Mouse (Mus musculus) macrophage (primary cell): Measurements from ENCODE around the gene Smg5. TPM values are rescaled to one million over a fixed set of nuclear protein-coding genes. Genes with fewer than 3 reads are reported as not detected.

Experiments
- H3K27ac ChIP-seq: fragments of 350-480 bp; formaldehyde crosslinking; 2 replicates; pipeline ENCODE4 v1.9.0; 2021
- H3K36me3 ChIP-seq: fragments of 350-480 bp; formaldehyde crosslinking; 2 replicates; pipeline ENCODE4 v1.9.0; 2021; ENCODE audit errors: inconsistent target
- H3K4me3 ChIP-seq: fragments of 350-480 bp; formaldehyde crosslinking; 2 replicates; pipeline ENCODE4 v1.9.0; 2021; ENCODE audit errors: inconsistent target
- H3K79me2 ChIP-seq: fragments of 350-480 bp; formaldehyde crosslinking; 2 replicates; pipeline ENCODE4 v1.9.0; 2021; ENCODE audit errors: inconsistent target
- WGBS: methylation state at CpG from one replicate; pipeline ENCODE4 v1.1.7; 2026; ENCODE audit warnings: inconsistent platforms; ENCODE audit not compliant: missing documents; 5-methylcytosine and 5-hydroxymethylcytosine counted together
- polyA plus RNA-seq: library from polyadenylated mRNA; stranded (reverse); fragments of 250-400 nt; gene quantifications from 3 replicates; pipeline ENCODE4 v1.2.4, GENCODE M21; 2018; ENCODE audit warnings: inconsistent platforms

Smg5 gene
- polyA plus RNA-seq, 1 experiment from 2014 or later = 14.9 TPM

- WGBS = 12% methylated on average over 3 of the region's 3 CpGs
- Histone ChIP-seq H3K36me3 (no peaks in the 10 kb centered on the region), H3K27ac (peak overlapping the region; percentile 89), H3K79me2 (peaks cover 29% of the 10 kb centered on the region), H3K4me3 (peak overlapping the region; percentile 91)
Measured at GRCm38 (mm10) chr3:88334902-88335435, 1.1 kb upstream of the Smg5 start.

GRCm38 (mm10) chr3:88335436-88336053, 515 bp upstream of the Smg5 start:
- Histone ChIP-seq H3K36me3 (no peaks in the 10 kb centered on the region), H3K4me3 (peak overlapping the region; percentile 91), H3K79me2 (peaks cover 34% of the 10 kb centered on the region), H3K27ac (peak overlapping the region; percentile 89)
- WGBS = under 1% methylated on average over 27 of the region's 27 CpGs

DNA sequence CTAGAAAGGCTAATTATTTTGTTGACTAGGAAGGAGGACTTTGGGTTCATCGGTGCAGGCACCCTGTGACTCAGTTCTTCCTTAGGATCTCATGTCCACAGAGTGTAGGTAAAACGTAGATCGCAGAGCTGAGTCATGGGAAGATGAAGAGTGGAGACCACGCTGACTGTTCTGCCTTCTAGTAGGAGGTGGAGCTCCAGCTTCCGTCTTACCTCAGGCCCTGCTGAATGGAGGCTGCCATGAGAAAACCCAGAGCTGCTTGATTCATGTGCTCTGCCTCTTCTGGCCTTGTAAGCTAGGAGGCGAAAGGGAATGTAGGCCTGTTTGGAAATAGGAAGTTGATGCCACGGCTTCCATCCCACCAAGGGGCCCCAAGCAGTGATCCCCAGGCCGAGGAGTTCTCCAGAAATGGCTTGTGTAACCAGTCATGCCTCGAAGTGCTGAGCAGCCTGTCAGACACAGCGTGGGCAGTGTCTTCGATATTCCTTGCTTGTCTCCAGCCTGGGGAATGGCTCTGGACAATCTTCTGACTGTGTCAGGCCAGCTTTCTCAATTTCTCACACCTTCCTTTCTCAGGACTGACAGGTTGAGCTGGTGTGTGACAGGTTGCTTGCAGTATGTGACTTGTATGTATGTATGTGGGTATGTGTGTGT, 1.4 kb downstream of the Smg5 start:
- H3K4me3 ChIP-seq = peak overlapping the region; percentile 91
- H3K79me2 ChIP-seq = peaks cover 51% of the 10 kb centered on the region
- peaks cover 9% of the 10 kb centered on the region for H3K36me3 ChIP-seq
- 3% methylated on average over 11 of the region's 11 CpGs for WGBS
- H3K27ac ChIP-seq = peak overlapping the region; percentile 78

- Histone ChIP-seq H3K27ac (peak overlapping the region; percentile 78; the same call in 1 of the 2 replicates), H3K4me3 (no peak overlapping the region), H3K79me2 (peaks cover 51% of the 10 kb centered on the region), H3K36me3 (peaks cover 17% of the 10 kb centered on the region)
- WGBS = 50% methylated on average over 6 of the region's 7 CpGs
Measured at GRCm38 (mm10) chr3:88338316-88338715, 2.3 kb downstream of the Smg5 start.

GRCm38 (mm10) chr3:88339006-88339405, 2.9 kb downstream of the Smg5 start:
- Histone ChIP-seq H3K4me3 (no peak overlapping the region), H3K36me3 (peaks cover 24% of the 10 kb centered on the region), H3K79me2 (peaks cover 51% of the 10 kb centered on the region), H3K27ac (no peak overlapping the region)
- WGBS = 100% methylated on average over 3 of the region's 3 CpGs

GRCm38 (mm10) chr3:88350732-88351131, 14.7 kb downstream of the Smg5 start:
- H3K27ac ChIP-seq = no peak overlapping the region
- WGBS = 95% methylated on average over 13 of the region's 13 CpGs
- no peak overlapping the region for H3K4me3 ChIP-seq
- no peaks in the 10 kb centered on the region for H3K79me2 ChIP-seq
- H3K36me3 ChIP-seq = peaks cover 98% of the 10 kb centered on the region

DNA sequence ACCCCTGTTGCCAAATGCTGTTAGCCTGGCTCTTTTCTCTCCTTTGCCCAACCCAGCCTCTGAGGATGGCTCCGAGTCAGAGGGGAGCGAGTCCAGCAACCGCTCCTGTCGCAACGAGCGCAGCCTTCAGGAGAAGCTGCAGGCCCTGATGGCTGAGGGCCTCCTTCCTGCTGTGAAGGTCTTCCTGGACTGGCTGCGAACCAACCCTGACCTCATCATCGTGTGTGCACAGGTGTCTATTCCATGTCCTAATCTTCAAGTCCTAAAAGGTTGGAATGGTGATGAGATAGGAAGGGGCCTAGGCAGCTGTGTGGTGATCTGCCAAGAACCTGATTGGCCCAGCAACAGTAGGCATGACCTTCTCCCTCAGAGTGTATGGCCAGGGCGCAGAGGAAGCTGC, 16.8 kb downstream of the Smg5 start:
- H3K79me2 ChIP-seq = no peaks in the 10 kb centered on the region
- WGBS = 94% methylated on average over 6 of the region's 9 CpGs
- H3K27ac ChIP-seq = no peak overlapping the region
- H3K36me3 ChIP-seq = peaks cover 97% of the 10 kb centered on the region
- H3K4me3 ChIP-seq = no peak overlapping the region

DNA sequence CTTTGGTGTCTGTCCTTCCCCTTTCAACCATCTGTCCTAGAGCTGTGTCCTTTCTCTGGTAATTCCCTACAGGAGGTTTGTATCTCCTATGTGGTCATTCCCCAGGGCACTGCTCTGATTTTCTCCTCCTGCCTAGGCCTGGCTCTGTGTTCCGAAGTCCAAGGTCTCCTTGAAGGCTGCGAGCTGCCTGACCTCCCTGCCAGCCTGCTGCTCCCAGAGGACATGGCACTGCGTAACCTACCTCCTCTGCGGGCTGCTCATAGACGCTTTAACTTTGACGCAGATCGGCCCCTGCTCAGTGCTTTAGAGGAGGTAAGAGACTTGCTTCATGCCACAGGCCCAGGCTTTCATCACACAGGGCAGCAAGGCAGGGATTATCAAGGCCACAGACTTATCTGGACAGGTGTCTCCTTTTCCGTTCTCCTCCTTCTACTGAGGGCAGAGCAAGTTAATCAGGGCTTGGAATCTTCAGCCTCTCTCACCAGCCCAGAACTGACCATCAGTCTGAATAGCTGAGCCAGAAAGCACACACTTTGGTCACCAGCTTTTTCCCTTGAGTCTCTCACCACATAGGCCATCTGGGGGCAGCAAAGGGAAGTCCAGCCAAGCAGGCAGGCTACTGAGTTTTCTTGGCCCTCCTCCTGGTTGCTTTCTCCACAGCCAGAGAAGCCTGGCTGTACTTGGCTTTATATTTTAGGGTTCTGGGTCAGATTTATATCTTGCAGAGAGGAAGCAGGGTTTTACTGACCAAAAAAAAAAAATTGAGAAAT, 18.5 kb downstream of the Smg5 start:
- Histone ChIP-seq H3K36me3 (peaks cover 99% of the 10 kb centered on the region), H3K27ac (no peak overlapping the region)
- WGBS = 97% methylated on average over 8 of the region's 8 CpGs

DNA sequence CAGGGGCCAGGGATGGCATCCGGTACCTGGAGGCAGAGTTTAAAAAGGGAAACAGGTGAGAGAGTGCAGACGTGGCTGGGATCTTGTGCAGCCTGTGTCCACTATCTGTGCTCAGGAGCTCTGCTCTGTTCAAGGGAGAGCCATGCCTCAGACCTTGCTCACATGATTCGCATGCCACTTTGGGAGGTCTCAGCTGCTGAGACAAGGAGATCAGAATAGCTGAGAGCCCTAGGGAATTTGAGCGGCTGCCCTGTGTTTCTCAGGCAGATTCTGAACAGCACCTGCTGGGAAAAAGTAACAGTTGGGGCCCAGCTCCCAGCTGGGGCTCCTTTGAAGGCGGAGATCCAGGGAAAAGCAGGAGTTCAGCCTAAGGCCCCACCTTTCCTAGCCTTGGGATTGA, 23.5 kb downstream of the Smg5 start:
- 92% methylated on average over 5 of the region's 5 CpGs for WGBS

More for the DNA sequence above, 18.5 kb downstream of the Smg5 start:
- H3K79me2 ChIP-seq = no peaks in the 10 kb centered on the region
- H3K4me3 ChIP-seq = no peak overlapping the region

DNA sequence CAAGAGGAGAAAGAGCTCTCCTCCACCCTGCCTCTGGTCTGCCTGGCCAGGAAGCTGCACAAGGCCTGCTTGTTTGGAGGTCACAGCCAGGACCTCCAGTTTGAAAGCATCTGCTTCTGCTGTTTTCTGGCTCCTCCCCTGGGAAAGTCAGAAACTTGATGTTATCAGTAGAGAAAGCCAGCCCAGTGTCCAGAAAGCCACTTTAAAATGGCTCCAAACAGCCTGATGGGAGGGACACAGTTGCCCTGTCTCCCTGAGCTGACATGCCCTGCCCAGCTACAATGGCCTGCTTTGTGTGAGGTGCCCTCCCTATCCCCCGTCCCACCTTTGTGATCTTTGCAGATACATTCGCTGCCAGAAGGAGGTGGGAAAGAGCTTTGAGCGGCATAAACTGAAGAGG, 23.9 kb downstream of the Smg5 start:
- Histone ChIP-seq H3K79me2 (no peaks in the 10 kb centered on the region), H3K27ac (no peak overlapping the region), H3K36me3 (peaks cover 69% of the 10 kb centered on the region), H3K4me3 (no peak overlapping the region)
- 94% methylated on average over 3 of the region's 3 CpGs for WGBS

More for the DNA sequence above, 23.5 kb downstream of the Smg5 start:
- H3K4me3 ChIP-seq = no peak overlapping the region
- peaks cover 73% of the 10 kb centered on the region for H3K36me3 ChIP-seq
- no peaks in the 10 kb centered on the region for H3K79me2 ChIP-seq
- H3K27ac ChIP-seq = no peak overlapping the region

DNA sequence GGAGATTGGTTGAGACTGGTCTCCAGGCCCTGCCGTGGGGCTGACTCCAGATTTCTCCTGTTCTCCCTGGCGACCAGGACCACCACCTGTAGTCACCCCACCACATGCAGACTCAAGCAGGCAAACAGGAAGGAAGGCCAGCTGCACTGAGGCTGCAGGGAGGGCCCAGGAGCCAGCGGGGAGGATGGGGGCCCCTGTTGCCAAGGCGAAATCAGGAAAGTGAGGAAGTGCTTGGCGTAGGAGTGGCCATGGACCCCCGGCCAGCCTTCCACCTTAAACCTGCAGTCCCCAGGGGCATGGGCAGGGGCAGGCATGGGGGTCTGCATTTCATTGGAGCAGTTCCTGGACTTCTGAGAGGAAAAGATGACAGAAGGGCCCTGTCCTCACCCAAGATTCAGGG, 25.0 kb downstream of the Smg5 start:
- Histone ChIP-seq H3K79me2 (no peaks in the 10 kb centered on the region), H3K36me3 (peaks cover 58% of the 10 kb centered on the region), H3K4me3 (no peak overlapping the region), H3K27ac (no peak overlapping the region)
- 36% methylated on average over 6 of the region's 6 CpGs for WGBS

- Histone ChIP-seq H3K27ac (no peak overlapping the region), H3K36me3 (peaks cover 52% of the 10 kb centered on the region), H3K4me3 (no peak overlapping the region), H3K79me2 (no peaks in the 10 kb centered on the region)
- 91% methylated on average over 2 of the region's 2 CpGs for WGBS
Measured at GRCm38 (mm10) chr3:88361612-88362313, 25.7 kb downstream of the Smg5 start.

- 82% methylated on average over 4 of the region's 4 CpGs for WGBS
- Histone ChIP-seq H3K36me3 (peaks cover 33% of the 10 kb centered on the region), H3K27ac (no peak overlapping the region), H3K79me2 (no peaks in the 10 kb centered on the region), H3K4me3 (no peak overlapping the region)
Measured at GRCm38 (mm10) chr3:88363700-88364099, 27.6 kb downstream of the Smg5 start.

DNA sequence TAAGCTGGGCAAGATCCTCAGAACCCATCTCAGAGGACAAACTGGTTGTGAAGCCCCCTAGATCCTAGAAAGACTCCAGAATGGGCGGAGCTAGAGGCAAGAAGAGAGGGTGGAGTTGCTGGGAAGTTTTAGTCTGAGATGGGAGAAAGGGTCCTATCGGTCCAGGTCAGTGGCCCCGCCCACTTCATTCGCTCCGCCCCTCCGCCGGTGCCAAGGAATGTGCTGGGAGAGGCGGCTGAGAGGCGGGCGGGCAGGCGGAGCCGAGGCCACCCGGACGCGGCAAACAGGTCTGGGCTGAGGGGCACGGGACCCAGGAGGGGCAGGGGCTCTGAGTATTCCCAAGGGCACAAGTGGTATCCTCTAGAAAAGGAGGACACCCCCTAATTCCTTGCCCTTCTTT, 28.3 kb downstream of the Smg5 start, which contains the start of gene Paqr6:
Gene Paqr6, plus strand, starts transcription at position 248 of the 400 bp plus-strand sequence.
- H3K27ac ChIP-seq = no peak within 1 kb of the TSS
- H3K79me2 ChIP-seq = no peaks in the 10 kb centered on the region
- H3K4me3 ChIP-seq = no peak within 1 kb of the TSS
- 68% methylated on average over 16 of the region's 16 CpGs for WGBS
- H3K36me3 ChIP-seq = peaks cover 27% of the 10 kb centered on the region
